Mouse (Mus musculus) cerebellum, postnatal 14 days (tissue): ENCODE measurements around the gene Rad51.
A peak's percentile ranks its signal among the peaks of the same experiment; 100 is the strongest.

Experiments used
- DNase-seq, 2 experiments: peaks; one replicate each; pipeline ENCODE4 v3.0.0; 2021; ENCODE audit warnings: mixed read lengths in 2 of 2

The Rad51 gene

DNA sequence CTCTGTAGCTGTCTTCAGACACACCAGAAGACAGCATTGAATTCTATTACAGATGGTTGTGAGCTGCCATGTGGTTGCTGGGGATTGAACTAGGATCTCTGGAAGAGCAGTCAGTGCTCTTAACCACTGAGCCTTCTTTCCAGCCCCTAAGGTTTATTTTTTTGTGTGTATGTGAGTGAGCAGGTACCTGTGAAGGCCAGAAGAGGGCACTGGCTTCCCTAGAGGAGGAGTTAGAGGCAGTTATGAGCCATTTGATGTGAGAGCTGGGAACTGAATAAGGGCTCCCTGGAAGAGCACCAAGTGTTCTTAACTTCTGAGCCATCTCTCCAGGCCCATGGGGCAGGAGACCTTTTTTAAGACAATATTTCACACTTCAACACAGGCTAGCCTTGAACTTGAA, 52.8 kb downstream of the Rad51 start:
- no peak for DNase-seq

DNA sequence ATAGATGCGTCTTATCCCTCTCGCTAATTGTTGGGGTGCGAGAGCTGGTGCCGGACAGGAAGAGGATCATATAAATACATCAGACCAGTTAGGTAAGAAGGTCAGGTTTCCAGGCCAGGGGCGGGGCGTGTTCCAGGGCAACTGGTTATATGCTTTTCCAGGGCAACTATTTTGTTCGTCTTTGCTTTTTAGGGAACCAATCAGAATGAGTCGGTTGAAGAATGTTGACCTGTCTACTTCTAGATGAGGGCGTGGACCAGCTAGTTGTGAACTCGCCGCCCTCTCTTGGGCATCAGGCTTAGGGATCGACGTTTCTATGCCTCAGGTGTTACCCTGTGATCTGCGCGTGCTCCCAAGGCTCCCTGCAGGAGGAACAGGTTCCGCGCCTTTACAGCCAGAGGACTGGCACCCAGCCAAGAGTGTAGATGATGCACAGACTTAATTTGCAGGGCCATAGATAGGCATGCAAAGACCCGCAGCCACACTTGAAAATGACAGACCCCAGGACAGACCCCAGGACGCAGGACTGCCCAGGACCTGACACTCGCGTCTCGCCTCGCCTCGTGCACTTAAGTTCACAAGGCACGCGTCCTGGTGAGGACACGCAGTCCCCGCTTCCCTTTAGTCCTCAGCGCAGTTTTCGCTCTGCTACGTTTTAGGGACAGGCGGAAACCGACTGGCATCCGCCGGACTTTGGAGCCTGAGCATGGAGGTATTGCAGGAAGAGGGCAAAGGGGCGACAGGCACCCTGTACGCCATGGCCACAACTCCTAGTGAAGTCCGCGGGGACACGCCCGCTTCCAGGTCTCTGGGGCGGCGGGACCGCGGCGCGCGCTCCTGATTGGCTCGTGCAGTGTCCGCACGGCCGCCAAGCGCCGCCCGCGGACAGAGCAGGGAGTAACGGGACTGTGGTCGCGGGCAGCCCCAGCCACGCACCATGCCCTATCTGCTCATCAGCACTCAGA, 54.6 kb downstream of the Rad51 start, which contains the start of gene Gchfr:
TSS of gene Gchfr (plus strand) at position 873 of the 965 bp plus-strand sequence.
- peak; percentile 46 to 64 for DNase-seq

DNA sequence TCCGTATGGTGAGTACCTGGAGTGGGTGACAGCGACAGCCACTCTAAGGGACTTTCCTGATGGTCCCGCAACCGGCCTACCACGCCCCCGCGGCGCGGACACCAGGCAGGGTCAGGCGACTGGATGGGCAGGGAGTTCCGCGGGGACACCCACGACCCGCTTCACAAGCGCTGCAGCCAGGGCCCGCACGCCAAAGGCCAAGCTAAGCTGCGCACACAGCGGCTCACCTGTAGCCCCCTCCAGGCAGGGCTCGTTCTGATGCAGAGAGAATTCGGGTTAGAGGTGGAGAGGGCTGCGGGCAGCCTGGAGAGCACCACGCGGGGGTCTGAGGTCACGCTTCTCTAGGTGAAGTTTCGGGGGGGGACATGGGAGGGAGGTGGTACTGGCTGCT, 55.3 kb downstream of the Rad51 start:
- DNase-seq: no peak

DNA sequence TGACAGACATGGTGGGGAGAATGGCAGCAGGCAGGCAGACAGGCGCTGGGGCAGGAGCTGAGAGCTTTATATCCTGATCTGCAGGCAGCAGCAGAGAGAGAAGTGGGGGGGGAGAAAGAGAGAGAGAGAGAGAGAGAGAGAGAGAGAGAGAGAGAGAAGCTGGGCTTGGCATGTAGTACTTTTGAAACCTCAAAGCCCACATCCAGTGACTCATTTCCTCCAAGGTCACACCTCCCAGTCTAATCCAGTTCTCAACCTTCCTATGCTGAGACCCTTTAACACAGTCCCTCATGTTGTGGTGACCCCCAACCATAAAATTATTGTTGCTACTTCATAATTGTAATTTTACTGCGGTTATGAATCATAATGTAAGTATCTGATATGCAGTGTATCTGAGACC, 57.7 kb downstream of the Rad51 start:
- no peak for DNase-seq

DNA sequence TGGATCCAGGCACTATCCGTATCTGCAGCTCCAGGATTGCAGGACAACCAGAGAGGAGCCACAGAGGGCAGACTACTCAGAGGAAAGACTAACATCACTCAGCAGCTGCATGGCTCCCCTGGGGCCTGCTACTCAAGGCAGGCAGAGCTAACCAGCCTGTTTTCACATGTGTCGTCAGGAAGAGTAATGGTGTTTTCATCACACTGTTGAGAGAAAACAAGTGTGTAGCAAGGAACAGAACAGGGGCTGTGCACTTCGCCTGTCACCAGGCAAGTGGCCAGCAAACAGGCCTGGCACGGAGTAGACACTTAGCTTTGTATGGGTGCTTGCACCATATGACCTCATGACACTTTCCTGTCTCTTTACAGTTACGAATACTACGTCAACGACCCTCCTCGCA, 59.0 kb downstream of the Rad51 start:
- DNase-seq: no peak

DNA sequence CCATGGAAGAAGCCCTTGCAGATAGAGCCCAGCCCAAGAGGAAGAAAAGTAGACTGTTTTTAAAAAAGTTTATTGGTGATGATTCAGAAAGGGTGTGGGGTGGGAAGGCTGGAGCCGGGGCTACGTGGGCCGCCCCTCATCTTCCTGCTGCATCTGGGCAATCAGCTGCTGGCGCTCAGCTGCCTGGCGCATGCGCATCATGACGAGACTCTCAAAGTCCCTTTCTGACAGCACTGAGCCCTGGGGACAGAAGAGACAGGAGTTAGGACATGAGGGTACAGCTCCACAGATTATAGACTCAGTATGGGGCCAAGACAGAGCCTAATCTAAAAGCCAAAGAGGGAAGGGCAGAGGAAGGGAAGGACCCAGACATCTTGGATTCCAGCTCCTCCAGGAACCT, 59.9 kb downstream of the Rad51 start:
- no peak for DNase-seq

DNA sequence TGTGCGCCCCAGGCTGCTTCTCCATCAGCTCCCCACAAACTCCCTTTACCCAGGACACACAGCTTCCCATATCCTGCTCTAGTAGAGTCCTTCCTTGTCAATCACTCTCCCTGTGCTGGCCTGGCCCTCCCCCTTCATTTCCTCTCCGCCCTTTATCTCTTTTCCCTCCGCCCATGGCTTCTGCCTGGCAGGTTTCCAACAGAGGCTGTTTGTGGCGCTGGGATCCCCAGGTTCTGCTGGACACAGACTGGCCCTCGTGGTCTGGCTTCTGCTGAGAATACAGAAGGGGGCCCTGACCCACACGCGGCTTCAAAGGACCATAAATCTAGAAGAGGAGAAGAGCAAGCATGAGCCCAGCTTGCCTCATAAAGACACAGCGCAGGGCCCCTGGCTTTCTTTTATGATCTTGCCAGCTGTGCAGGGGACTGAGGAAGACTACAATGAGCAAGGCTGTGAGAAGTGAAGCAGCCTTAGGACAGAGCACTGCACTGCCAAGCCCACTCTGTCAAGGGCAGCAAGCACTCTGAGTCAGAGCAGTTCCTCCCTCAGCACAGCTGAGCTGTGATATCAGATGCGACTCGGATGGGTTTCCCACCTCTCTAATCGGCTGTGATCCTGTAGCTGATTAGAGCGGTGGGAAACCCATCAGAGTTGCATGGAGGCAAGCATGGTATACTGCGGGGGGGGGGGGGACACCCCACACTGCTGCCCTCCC, 60.4 kb downstream of the Rad51 start:
- DNase-seq: peak; percentile 20 to 47

DNA sequence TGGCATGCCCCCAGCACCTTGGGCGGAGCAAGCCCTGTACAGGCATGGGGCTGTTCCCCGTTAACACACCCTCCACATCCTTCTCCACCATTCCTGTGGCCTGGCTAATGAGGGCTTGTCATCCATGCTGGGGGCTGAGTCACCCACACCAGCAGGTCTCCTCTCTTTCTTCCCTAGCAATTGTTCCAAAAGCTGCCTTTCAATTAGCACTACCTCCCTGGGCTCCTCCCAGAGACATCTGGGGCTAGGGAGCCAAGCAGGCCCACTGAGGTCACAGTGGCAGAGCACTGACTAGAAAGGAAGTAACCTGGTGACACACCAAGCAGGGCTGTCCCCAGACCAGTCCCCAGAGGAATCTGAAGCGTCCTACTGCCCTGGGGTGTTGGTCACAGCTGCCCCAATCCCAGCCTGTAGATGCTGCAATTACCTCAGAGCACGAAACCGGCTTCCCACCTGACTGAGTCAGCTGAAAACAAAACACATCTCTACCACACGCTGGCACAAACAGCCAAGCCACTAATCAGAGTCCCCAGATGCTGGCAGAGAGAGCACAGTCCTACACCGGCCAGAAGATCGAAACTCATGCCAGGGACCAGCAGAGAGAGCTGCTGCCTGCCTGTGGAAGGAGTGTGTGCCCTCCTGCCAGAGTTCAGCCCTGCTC, 61.5 kb downstream of the Rad51 start, which contains the start of gene Gm14137:
TSS of gene Gm14137 (plus strand) at position 519 of the 661 bp plus-strand sequence.
- peak; percentile 43 to 61 for DNase-seq

DNA sequence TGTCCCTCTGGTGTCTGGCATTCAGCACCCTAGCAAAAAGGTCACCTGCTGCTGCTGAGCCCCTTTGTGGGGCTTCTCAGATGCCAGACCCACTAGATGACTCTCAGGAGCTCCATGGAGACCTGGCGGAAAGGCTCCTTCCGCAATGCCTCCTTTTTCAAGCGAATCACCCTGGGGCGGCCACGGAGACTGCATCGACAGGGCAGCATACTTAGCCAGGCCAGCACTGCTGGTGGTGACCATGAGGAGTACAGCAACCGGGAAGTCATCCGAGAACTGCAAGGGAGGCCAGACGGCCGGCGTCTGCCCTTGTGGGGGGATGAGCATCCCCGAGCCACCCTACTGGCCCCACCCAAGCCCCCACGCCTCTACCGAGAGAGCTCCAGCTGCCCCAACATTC, 62.3 kb downstream of the Rad51 start:
- DNase-seq: no peak

DNA sequence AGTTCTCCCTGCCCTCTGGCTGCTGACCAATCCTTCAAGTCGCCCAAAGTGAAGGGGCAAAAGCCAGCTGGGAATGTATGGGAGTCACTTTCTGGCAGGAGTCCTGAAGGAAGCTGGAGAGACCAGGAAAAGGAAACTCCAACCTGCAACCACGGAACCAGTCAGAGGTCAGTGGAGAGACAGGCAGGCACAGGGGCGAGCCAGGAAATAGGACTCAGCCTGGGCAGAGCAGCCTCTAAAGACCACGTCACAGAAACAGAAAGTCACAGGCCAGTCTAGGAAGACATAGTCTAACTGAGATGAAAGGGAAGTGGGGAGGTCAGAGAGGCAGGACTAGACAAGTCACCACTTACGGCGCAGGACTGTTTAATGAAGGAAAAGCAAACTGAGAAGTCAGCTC, 63.0 kb downstream of the Rad51 start:
- DNase-seq: no peak

DNA sequence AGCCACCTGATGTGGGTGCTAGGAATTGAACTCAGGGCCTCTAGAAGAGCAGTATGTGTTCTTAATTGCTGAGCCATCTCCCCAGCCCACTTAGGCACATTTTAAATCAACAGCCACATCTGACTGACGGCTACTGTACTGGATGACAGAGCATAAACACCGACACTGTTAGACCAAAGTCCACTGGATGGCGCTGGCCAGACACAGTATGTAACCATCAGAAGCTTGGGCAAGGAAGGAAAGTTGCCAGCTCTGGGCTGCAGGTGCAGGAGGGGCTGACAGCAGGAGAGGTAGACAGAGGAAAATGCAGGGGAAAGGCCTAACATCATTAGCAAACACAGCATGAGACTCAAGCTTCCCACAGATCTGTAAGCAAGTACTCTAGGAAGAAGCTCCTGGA, 64.2 kb downstream of the Rad51 start:
- no peak for DNase-seq

DNA sequence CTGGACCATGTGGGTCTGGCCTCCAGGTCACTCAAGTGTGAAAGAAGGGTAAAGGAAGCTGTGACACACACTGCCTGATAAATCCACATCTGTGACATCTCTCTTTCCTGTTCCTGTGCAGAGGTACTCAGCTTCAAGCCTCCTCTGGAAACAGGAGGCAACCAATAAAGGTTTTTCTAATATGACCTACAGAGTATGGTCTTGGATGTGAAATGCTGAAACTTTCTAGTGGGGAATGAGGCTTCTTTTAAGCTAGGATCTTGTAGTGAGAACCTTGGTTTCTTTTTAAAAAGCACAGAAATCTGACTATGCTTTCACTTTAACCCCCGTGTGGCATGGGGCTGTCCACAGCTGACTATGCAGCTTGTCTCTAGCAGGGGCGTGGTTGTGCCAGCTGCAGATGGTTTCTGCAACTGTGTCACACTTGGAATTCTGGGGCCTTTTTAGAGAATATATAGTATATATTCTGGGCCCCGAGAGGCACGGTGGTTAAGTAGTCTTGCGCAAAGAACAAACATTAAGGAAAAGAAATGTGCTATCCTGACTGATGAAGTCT, 64.9 kb downstream of the Rad51 start:
- DNase-seq: no peak

DNA sequence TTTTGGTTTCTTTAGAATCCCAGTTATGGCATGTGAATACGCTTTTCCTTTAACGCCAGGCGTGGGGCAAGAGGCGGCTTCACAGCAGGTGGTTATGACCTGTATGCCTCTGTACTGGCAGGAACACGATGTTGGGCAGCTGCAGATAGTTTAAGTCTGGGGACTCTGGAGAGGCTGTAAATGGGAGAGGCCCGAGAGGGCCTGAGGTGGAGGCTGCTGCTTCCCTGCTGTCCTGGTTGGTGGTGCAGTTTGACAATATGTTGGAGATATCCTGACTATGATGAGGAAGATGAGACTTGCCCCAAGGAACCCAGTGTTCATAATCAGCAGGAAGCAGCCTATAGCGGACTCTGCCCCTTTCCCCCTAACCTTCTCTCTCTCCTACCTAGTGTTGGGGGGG, 70.3 kb downstream of the Rad51 start:
- DNase-seq: no peak

DNA sequence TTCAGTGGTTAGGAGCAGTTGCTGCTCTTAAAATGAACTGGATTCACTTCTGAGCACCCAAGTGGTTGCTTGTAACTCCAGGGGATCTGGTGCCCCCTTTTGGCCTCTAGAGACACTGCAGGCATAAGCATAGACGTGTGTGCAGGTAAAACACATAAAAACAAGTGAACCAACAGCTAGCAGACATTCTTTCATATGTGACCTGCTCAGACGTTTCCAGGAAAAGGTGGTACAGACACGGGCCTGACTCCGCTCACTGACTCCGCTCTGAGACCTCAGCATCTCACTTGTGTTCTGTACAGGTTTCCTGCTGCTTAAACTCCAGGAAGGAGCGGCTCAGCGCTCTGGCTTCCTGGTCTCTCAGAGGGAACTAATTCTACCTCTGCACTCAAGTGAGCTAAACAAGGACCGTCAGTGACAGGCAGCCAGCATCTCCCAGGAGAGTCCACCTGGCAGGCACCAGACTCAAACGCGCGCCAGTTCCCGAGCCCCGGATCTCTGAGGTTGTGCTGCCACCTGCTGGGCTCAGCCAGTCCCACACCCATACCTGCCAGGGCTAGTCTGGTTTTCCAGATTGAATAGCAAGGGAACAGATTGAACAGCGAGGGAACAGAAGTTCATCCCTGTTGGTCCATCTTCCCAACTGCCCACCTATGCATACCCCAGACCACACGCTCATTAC, 76.6 kb downstream of the Rad51 start:
- peak; percentile 95 to 97 for DNase-seq

DNA sequence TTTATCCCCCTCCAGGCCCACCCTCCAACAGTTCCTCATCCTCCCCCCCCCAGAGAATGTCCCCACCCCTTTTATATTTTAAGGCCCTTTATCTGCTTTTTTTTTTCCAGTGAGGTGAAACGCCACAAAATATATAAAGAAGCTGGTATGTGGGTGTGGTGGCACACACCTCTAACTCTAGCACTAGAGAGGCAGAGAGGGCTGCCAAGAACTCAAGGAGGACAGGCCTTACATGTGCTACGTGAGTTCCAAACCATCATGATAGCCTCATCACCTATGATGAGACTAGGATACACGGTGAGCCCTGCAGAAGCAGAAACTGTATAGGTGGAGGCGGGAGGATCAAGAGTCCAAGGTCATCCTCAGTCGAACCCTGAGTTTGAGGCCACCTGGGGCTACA, 78.4 kb downstream of the Rad51 start:
- DNase-seq: no peak

DNA sequence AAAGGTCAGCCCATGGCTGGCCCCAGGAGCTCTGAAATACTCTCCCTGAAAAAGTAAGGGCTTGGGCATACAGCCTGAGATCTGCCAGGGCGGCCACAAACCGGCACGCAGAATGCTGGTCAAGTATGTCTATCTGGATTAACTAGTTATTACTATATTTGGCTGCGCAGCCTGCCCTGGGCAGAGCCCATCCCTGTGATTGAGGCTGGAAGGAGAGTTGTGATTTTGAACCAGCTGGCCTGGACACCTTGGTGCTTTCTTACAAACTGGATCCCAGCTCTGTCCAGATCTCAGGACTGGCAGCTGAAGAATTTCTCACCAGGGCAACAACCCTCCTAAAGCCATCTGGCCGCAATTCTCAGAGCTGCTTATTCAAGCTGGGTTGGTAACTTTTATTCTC, 81.5 kb downstream of the Rad51 start:
- DNase-seq: peak in 1 of 2 experiments; percentile 18

DNA sequence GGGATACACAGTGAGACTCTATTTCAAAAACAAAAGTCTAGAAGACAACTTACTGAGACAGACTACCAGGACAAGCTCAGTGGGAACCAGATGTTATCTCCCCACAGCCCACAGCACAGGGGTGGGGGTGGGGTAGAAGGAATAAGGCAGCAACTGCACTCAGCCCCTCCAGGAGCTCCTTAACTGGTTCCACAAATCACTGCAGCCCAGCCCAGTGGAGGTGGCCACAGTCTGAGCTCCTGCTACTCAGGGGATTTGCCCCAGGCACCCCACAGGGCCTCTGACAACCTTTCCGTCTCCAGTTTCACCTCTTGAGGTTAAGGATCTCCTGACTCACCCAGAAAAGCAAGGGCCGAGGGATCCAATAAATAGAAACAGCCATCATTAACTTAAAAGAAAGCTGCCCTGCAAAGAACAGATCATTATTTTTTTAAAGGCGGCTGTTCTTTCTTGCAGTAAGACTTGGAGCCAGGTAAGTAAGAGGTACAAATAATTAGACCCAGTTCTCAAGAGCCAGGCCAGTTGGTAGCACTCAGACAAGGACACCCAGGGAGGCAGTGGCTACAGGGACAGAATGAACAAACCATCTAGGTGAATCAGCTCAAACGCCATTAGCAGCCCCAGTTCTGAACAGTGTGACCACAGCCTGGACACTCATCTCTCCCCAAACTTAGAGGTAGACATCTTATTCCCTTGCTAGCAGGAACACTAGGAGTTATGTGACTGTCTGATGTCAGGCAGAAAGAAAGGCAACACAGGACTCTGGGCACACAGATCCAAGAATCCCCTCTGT, 83.9 kb downstream of the Rad51 start:
- no peak for DNase-seq
